Mouse (Mus musculus) liver, adult 2 months (tissue): ENCODE data around the gene Olfr1310. TPM values are rescaled to one million over a fixed set of nuclear protein-coding genes. Genes with fewer than 3 reads are reported as not detected.

ENCODE experiments used
- DNase-seq: peaks from one replicate; pipeline ENCODE4 v3.0.0-alpha.2; 2011; ENCODE audit warnings: low read depth, low spot score; ENCODE audit errors: extremely low read depth
- H3K27ac ChIP-seq: fragments of 200-500 bp; replicated peaks from 2 replicates; pipeline ENCODE4 v1.5.1; 2012; ENCODE audit warnings: low read depth, mild to moderate bottlenecking, control low read depth, inconsistent platforms, low read length; ENCODE audit not compliant: insufficient read depth
- H3K27me3 ChIP-seq: fragments of 200-500 bp; 2 replicates; pipeline ENCODE4 v1.6.1; 2012; ENCODE audit warnings: mild to moderate bottlenecking, moderate library complexity, low read length, inconsistent platforms; ENCODE audit not compliant: control insufficient read depth, insufficient read depth
- H3K36me3 ChIP-seq: fragments of 200-500 bp; 2 replicates; pipeline ENCODE4 v1.6.1; 2012; ENCODE audit warnings: low read length, inconsistent platforms; ENCODE audit not compliant: control insufficient read depth, insufficient read depth
- H3K4me1 ChIP-seq: fragments of 200-500 bp; 2 replicates; pipeline ENCODE4 v1.6.1; 2011; ENCODE audit warnings: low read length; ENCODE audit not compliant: control insufficient read depth, insufficient read depth
- H3K4me3 ChIP-seq: fragments of 200-500 bp; 2 replicates; pipeline ENCODE4 v1.5.1; 2011; ENCODE audit warnings: low read depth, mild to moderate bottlenecking, control low read depth, low read length, moderate library complexity; ENCODE audit not compliant: insufficient read depth
- H3K79me2 ChIP-seq: fragments of 200-500 bp; 2 replicates; pipeline ENCODE4 v1.6.1; 2012; ENCODE audit warnings: inconsistent platforms, mild to moderate bottlenecking, low read length, moderate library complexity; ENCODE audit not compliant: control insufficient read depth, insufficient read depth
- H3K9ac ChIP-seq: fragments of 200-500 bp; 2 replicates; pipeline ENCODE4 v1.6.1; 2012; ENCODE audit warnings: low read depth, mild to moderate bottlenecking, control low read depth, inconsistent platforms, low read length
- CTCF ChIP-seq: fragments of 200-500 bp; IDR thresholded peaks from 2 replicates; pipeline ENCODE4 v1.5.1; 2011; ENCODE audit warnings: low read depth, low read length, control low read depth
- POLR2A ChIP-seq: fragments of 200-500 bp; IDR thresholded peaks from 2 replicates; pipeline ENCODE4 v1.6.1; 2011; ENCODE audit warnings: low read length, control low read depth; ENCODE audit not compliant: insufficient read depth; ENCODE audit errors: extremely low read depth
- WGBS: fragments of 180-500 bp; shearing (Covaris S2); methylation state at CpG from one replicate; pipeline ENCODE4 v1.1.7; 2018; 5-methylcytosine and 5-hydroxymethylcytosine counted together
- polyA plus RNA-seq: library from polyadenylated mRNA; depleted of rRNA; stranded (reverse); fragments of >200 nt; gene quantifications from 2 replicates; pipeline ENCODE4 v1.2.3, GENCODE M21; 2012; rRNA removed
- total RNA-seq: library from RNA; depleted of rRNA; stranded (reverse); fragments of >200 nt; gene quantifications from 2 replicates; pipeline ENCODE4 v1.2.3, GENCODE M21; 2014; rRNA removed

Olfr1310 gene
- total and polyA plus RNA-seq, 2 experiments = not detected

- 37% methylated on average over 1 of the region's 1 CpGs for WGBS
- H3K27me3 ChIP-seq = no peaks in the 10 kb centered on the region
- TF ChIP-seq CTCF (no peak), POLR2A (no peak)
- no peak within 1 kb of the TSS for H3K9ac ChIP-seq
- no peaks in the 10 kb centered on the region for H3K36me3 ChIP-seq
- no peak for DNase-seq
- H3K4me1 ChIP-seq = no peaks in the 10 kb centered on the region
- H3K79me2 ChIP-seq = no peaks in the 10 kb centered on the region
- no peak within 1 kb of the TSS for H3K27ac ChIP-seq
- H3K4me3 ChIP-seq = no peak within 1 kb of the TSS
Observed at GRCm38 (mm10) chr2:111964844-111965243, 47.7 kb downstream of the Olfr1310 start, which contains the start of gene Olfr1308. Olfr1308 (minus strand) TSS chr2:111964944.

Other genes starting within 250 kb of the Olfr1310 start
- not detected in 2 replicates for gene Olfr1302, start 235.3 kb downstream of the Olfr1310 start, total RNA-seq
- not detected in 2 replicates for gene Olfr1302, start 235.3 kb downstream of the Olfr1310 start, polyA plus RNA-seq
- not detected in 2 replicates for gene Olfr1303, start 192.4 kb downstream of the Olfr1310 start, total RNA-seq
- gene Olfr1303, start 192.4 kb downstream of the Olfr1310 start, polyA plus RNA-seq = not detected in 2 replicates
- gene Olfr1305, start 135.6 kb downstream of the Olfr1310 start, total RNA-seq = not detected in 2 replicates
- gene Olfr1305, start 135.6 kb downstream of the Olfr1310 start, polyA plus RNA-seq = not detected in 2 replicates
- not detected in 2 replicates for gene Olfr1306, start 96.4 kb downstream of the Olfr1310 start, total RNA-seq
- not detected in 2 replicates for gene Olfr1306, start 96.4 kb downstream of the Olfr1310 start, polyA plus RNA-seq
- gene Olfr1307, start 63.3 kb downstream of the Olfr1310 start, total RNA-seq = not detected in 2 replicates
- not detected in 2 replicates for gene Olfr1307, start 63.3 kb downstream of the Olfr1310 start, polyA plus RNA-seq
- gene Olfr1308, start 47.8 kb downstream of the Olfr1310 start, total RNA-seq = not detected in 2 replicates
- not detected in 2 replicates for gene Olfr1308, start 47.8 kb downstream of the Olfr1310 start, polyA plus RNA-seq
- not detected in 2 replicates for gene Olfr1309, start 22.4 kb downstream of the Olfr1310 start, total RNA-seq
- gene Olfr1309, start 22.4 kb downstream of the Olfr1310 start, polyA plus RNA-seq = not detected in 2 replicates
- gene Olfr1311, start 11.7 kb upstream of the Olfr1310 start, total RNA-seq = not detected in 2 replicates
- not detected in 2 replicates for gene Olfr1311, start 11.7 kb upstream of the Olfr1310 start, polyA plus RNA-seq
- gene Olfr1312, start 37.5 kb upstream of the Olfr1310 start, total RNA-seq = not detected in 2 replicates
- gene Olfr1312, start 37.5 kb upstream of the Olfr1310 start, polyA plus RNA-seq = not detected in 2 replicates
- not detected in 2 replicates for gene Olfr1313, start 65.1 kb upstream of the Olfr1310 start, total RNA-seq
- not detected in 2 replicates for gene Olfr1313, start 65.1 kb upstream of the Olfr1310 start, polyA plus RNA-seq
- not detected in 2 replicates for gene Olfr1314, start 84.1 kb upstream of the Olfr1310 start, total RNA-seq
- not detected in 2 replicates for gene Olfr1314, start 84.1 kb upstream of the Olfr1310 start, polyA plus RNA-seq
- gene Olfr1315-ps1, start 102.7 kb upstream of the Olfr1310 start, total RNA-seq = not detected in 2 replicates
- not detected in 2 replicates for gene Olfr1315-ps1, start 102.7 kb upstream of the Olfr1310 start, polyA plus RNA-seq
- gene Olfr1316, start 122.3 kb upstream of the Olfr1310 start, total RNA-seq = not detected in 2 replicates
- not detected in 2 replicates for gene Olfr1316, start 122.3 kb upstream of the Olfr1310 start, polyA plus RNA-seq
- not detected in 2 replicates for gene Olfr1317, start 127.6 kb upstream of the Olfr1310 start, total RNA-seq
- not detected in 2 replicates for gene Olfr1317, start 127.6 kb upstream of the Olfr1310 start, polyA plus RNA-seq
- not detected in 2 replicates for gene Olfr1318, start 141.5 kb upstream of the Olfr1310 start, total RNA-seq
- not detected in 2 replicates for gene Olfr1318, start 141.5 kb upstream of the Olfr1310 start, polyA plus RNA-seq
- 0.09 and 0.67 TPM in 2 replicates for gene Lpcat4, start 226.8 kb upstream of the Olfr1310 start, total RNA-seq
- gene Lpcat4, start 226.8 kb upstream of the Olfr1310 start, polyA plus RNA-seq = 2.2 and 2.4 TPM in 2 replicates
- not detected in 2 replicates for gene Nutm1, start 246.6 kb upstream of the Olfr1310 start, total RNA-seq
- not detected in 2 replicates for gene Nutm1, start 246.6 kb upstream of the Olfr1310 start, polyA plus RNA-seq
- gene Nop10, start 249.2 kb upstream of the Olfr1310 start, total RNA-seq = 71.2 and 82.6 TPM in 2 replicates
- 61.7 and 67.8 TPM in 2 replicates for gene Nop10, start 249.2 kb upstream of the Olfr1310 start, polyA plus RNA-seq